8 mouse cellular contexts compared by ENCODE assay signal in genomic region chr2:20894100-20894690, GRCm38 (mm10).
DNase-seq lines count a peak whose midpoint lies in the region; ATAC-seq lines count a peak whose summit lies in the region.

No protein-coding gene starts in this region.

- H3K4me1 ChIP-seq in embryonic facial prominence, embryonic 10.5 days = no peaks in the 10 kb centered on the region
- H3K4me1 ChIP-seq in hindbrain, embryonic 16.5 days (ENCODE audit: control insufficient read depth, insufficient read depth, low read depth, low read length) = no peaks in the 10 kb centered on the region

- no peak overlapping the region for H3K9ac ChIP-seq in hindbrain, embryonic 16.5 days (ENCODE audit: low read depth, low read length)

- WGBS in embryonic facial prominence, embryonic 10.5 days = 54% methylated on average over 5 of the region's 5 CpGs
- 37% methylated on average over 5 of the region's 5 CpGs for WGBS in hindbrain, embryonic 16.5 days

- no peak overlapping the region for H3K4me2 ChIP-seq in hindbrain, embryonic 16.5 days (ENCODE audit: low read length)

- no peaks in the 10 kb centered on the region for H3K27me3 ChIP-seq in embryonic facial prominence, embryonic 10.5 days (replicated peaks; ENCODE audit: low read depth, poor library complexity, severe bottlenecking)
- no peaks in the 10 kb centered on the region for H3K27me3 ChIP-seq in hindbrain, embryonic 16.5 days (replicated peaks; ENCODE audit: control insufficient read depth, insufficient read depth, low read length)
- no peaks in the 10 kb centered on the region for H3K27me3 ChIP-seq in splenic B cell, adult 2 months (ENCODE audit: control insufficient read depth, insufficient read depth, low read length, poor library complexity, severe bottlenecking)

- H3K4me3 ChIP-seq in embryonic facial prominence, embryonic 10.5 days = no peak overlapping the region
- H3K4me3 ChIP-seq in hindbrain, embryonic 16.5 days (ENCODE audit: low read length) = no peak overlapping the region

- ATAC-seq in hindbrain, embryonic 16.5 days = peak; percentile 57

- no peaks in the 10 kb centered on the region for H3K9me3 ChIP-seq in embryonic facial prominence, embryonic 10.5 days
- H3K9me3 ChIP-seq in hindbrain, embryonic 16.5 days (ENCODE audit: control insufficient read depth, low read length) = no peaks in the 10 kb centered on the region

- H3K36me3 ChIP-seq in embryonic facial prominence, embryonic 10.5 days (replicated peaks) = peaks cover 5% of the 10 kb centered on the region; the same call in 1 of the 2 replicates
- H3K36me3 ChIP-seq in hindbrain, embryonic 16.5 days (ENCODE audit: control insufficient read depth, insufficient read depth, low read length) = no peaks in the 10 kb centered on the region
- H3K36me3 ChIP-seq in splenic B cell, adult 2 months (ENCODE audit: control insufficient read depth, insufficient read depth, low read length, poor library complexity, severe bottlenecking) = no peaks in the 10 kb centered on the region

- DNase-seq in adrenal gland, postnatal 10 days = peak; percentile 42
- DNase-seq in adrenal gland, postnatal 25 days = no peak
- DNase-seq in MEL-GATA-1-ER (ENCODE audit: extremely low read depth, low read depth) = peak; percentile 62
- peak; percentile 38 for DNase-seq in embryonic facial prominence, embryonic 10.5 days (ENCODE audit: low spot score)
- DNase-seq in lung, postnatal 14 days = peak; percentile 28
- peak; percentile 60 for DNase-seq in splenic B cell, adult 2 months (ENCODE audit: low read depth, low spot score)
- no peak for DNase-seq in urinary bladder, postnatal 36 days (ENCODE audit: low spot score in 2 of 2)

- no peak overlapping the region for H3K27ac ChIP-seq in embryonic facial prominence, embryonic 10.5 days (replicated peaks)
- no peak overlapping the region for H3K27ac ChIP-seq in hindbrain, embryonic 16.5 days (ENCODE audit: low read depth, low read length)

Comparison
In these comparisons a context has a peak if more than half of its experiments do, and no peak if none do; other contexts are left out.
1. DNase-seq: peak in adrenal gland, postnatal 10 days (single experiment), MEL-GATA-1-ER (single experiment), embryonic facial prominence, embryonic 10.5 days (single experiment), lung, postnatal 14 days (single experiment) and splenic B cell, adult 2 months (single experiment); none in adrenal gland, postnatal 25 days (single experiment) and urinary bladder, postnatal 36 days (0 of 2).